Mouse (Mus musculus) left cerebral cortex, adult 2 months (tissue): ENCODE results near the gene Mcm3ap. TPM values are rescaled to one million over a fixed set of nuclear protein-coding genes. Genes with fewer than 3 reads are reported as not detected.

Experiments
- DNase-seq, 2 experiments: peaks; one replicate each; pipeline ENCODE4 v3.0.0; 2021 to 2022; ENCODE audit warnings: low spot score in 2 of 2, mixed read lengths in 1 of 2; ENCODE audit errors: extremely low spot score in 1 of 2
- H3K27ac ChIP-seq: fragments of 200-600 bp; 2 replicates; pipeline ENCODE4 v1.8.1; 2022
- H3K4me3 ChIP-seq: fragments of 200-600 bp; 2 replicates; pipeline ENCODE4 v1.8.1; 2022
- CTCF ChIP-seq: fragments of 200-600 bp; IDR thresholded peaks from 2 replicates; pipeline ENCODE4 v1.8.1; 2022; ENCODE audit warnings: antibody characterized with exemption, mild to moderate bottlenecking, moderate library complexity
- intact Hi-C: fragments of 180-260 bp; cut with DNase I; formaldehyde crosslinking; loops from one replicate; pipeline ENCODE4 v1.15.1; 2025
- total RNA-seq, 2 experiments: library from RNA; stranded (reverse); gene quantifications; 2 replicates each; pipeline ENCODE4 v1.2.3; 2021

Gene Mcm3ap
- total RNA-seq, 2 experiments from 2014 or later = 48.4 to 49.0 TPM

DNA sequence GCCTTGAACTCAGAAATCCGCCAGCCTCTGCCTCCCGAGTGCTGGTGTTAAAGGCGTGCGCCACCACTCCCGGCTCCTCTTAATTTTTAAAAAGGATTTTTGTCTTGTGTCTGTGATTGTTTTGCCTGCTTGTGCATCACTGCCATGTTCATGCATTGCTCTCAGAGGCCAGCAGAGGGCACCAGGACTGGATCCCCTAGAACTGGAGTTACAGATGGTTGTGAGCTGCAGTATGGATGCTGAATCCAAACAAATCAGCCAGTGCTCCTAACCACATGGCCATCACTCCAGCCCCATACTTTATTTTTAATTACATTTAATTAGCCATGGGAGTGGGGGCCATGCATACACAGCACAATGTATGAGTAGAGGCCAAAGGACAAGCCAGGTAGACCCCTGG lies 13.4 kb upstream of the Mcm3ap start:
- intact Hi-C loops = loop anchor here (2.0 kb wide), 1 partner anchor 280 kb away; no protein-coding TSS in a partner anchor
- DNase-seq = peak in 1 of 2 experiments; percentile 43
- no peak overlapping the region for H3K27ac ChIP-seq

GRCm38 (mm10) chr10:76461255-76461654 lies 7.5 kb upstream of the Mcm3ap start:
- no peak overlapping the region for H3K4me3 ChIP-seq
- no peak overlapping the region for H3K27ac ChIP-seq
- intact Hi-C loops = no loop called here
- DNase-seq = no peak
- no peak for TF ChIP-seq CTCF

More for the DNA sequence above, 13.4 kb upstream of the Mcm3ap start:
- no peak overlapping the region for H3K4me3 ChIP-seq
- peak; percentile 70 for TF ChIP-seq CTCF

- intact Hi-C loops = no loop called here
- no peak for TF ChIP-seq CTCF
- Histone ChIP-seq H3K27ac (no peak overlapping the region; the same call in 1 of the 2 replicates), H3K4me3 (no peak overlapping the region)
- peak in 1 of 2 experiments; percentile 22 for DNase-seq
Measured at GRCm38 (mm10) chr10:76462312-76462711, 6.4 kb upstream of the Mcm3ap start.

DNA sequence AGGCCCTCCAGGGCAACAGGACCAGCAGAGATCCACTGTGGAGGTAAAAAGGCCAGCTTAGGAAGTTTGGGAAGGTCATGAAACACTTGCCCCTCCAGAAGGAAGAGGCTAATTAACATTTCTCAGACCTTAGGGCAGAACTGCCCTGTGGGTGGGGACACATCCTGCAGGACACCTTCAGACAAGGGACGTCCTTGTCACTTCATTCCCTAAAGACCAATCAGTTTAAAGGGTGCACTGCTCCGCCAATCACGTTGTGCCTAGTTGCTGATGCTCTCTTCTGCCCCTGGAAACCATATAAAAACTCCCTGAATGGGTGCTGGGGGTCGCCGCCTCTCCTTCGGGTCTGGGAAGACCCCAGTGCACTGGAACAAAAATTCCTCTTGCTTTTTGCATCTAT lies 6.0 kb upstream of the Mcm3ap start:
- intact Hi-C loops = no loop called here
- no peak overlapping the region; the same call in 1 of the 2 replicates for H3K27ac ChIP-seq
- TF ChIP-seq CTCF = no peak
- no peak overlapping the region for H3K4me3 ChIP-seq
- no peak for DNase-seq

DNA sequence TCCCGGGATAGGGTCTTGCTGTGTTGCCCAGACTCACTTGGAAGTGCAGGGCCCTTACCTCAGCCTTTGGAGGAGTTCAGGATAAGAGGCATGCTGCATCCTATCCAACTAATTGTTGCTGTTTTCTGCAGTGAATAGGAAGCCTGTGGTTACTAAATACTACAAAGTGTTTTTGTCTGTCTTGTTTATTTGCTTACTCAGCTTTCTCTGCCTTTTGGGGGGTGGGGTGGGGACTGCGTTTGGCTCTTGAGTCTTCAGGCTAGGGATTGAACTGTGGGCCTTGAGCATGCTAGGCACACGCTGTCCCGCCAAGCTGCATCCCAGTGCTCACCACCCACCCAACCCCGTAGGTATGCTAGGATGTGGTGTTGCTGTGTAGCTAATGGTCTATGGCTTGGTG lies 5.0 kb downstream of the Mcm3ap start:
- TF ChIP-seq CTCF = no peak

DNA sequence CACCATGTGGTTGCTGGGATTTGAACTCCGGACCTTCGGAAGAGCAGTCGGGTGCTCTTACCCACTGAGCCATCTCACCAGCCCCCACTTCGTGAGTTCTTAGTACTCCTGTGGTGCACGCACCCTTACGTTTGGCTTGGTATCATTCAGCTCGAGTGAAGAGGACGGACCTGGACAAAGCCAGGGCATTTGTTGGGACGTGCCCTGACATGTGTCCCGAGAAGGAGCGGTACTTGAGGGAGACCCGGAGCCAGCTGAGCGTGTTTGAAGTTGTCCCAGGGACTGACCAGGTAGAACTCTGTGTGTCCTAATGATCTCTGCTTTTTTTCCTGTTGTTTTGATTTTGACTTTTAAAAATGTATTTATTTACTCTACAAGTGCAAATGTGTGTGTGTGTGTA lies 12.1 kb downstream of the Mcm3ap start:
- no peak for DNase-seq
- intact Hi-C loops = no loop called here
- Histone ChIP-seq H3K4me3 (no peak overlapping the region), H3K27ac (no peak overlapping the region)
- no peak for TF ChIP-seq CTCF

More for the DNA sequence above, 5.0 kb downstream of the Mcm3ap start:
- Histone ChIP-seq H3K4me3 (no peak overlapping the region), H3K27ac (no peak overlapping the region)
- intact Hi-C loops = no loop called here
- DNase-seq = no peak

DNA sequence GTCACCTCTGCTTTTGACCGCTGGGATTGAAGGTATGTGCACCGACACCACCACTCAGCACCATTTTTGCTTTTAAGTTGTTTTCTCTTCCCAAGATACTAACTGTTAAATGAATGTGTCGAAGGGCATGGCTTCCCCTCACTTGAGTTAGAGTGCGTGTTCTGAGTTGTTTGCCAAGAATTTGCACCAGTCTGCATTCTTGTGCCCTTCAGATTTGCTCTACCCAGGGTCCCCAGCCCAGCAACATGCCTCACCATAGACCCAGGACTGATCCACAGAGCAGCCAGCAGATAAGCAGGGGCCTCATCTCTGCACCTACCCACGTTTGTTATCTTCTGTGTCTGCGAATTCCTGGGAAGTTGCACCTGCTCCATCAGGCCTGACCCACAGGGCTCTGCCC lies 12.8 kb downstream of the Mcm3ap start:
- intact Hi-C loops = no loop called here
- Histone ChIP-seq H3K27ac (no peak overlapping the region), H3K4me3 (no peak overlapping the region)
- no peak for DNase-seq
- no peak for TF ChIP-seq CTCF

DNA sequence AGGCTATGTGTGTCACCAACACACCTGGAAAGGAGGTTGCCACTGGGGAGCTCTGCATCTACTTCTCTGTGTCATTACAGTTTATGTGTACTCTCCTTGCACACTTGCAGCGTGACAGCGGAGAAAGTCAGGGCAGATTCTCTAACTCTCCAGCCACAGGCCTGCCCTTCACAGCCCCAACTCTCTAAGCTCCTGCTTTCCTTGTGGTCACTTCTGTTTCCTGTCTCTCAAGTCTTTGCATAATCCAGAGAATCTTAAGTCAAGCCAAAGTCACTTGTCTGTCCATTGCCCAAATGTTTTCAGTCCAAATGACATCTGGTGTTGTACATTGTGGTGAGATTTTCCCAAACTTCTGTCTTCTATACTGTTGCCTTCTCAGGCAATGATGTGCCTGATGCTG lies 17.6 kb downstream of the Mcm3ap start:
- Histone ChIP-seq H3K4me3 (no peak overlapping the region), H3K27ac (no peak overlapping the region)
- intact Hi-C loops = no loop called here
- no peak for DNase-seq
- TF ChIP-seq CTCF = no peak

DNA sequence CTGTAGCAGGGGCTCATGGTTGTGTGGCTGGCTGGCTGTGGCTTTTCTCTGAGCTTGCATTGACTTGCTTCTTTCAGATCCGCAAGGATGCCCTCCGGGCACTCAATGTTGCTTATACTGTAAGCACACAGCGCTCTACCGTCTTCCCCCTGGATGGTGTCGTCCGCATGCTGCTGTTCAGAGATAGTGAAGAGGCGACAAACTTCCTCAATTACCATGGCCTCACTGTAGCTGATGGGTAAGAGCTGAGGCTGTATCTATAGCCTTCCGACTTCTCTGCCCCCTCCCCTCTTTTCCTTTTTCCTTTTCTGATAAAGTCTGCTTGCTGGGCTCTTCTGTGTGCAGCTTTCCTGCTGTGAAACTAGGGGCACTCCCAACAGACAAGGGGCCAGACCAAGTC lies 19.5 kb downstream of the Mcm3ap start:
- intact Hi-C loops = no loop called here
- Histone ChIP-seq H3K4me3 (no peak overlapping the region), H3K27ac (no peak overlapping the region)
- DNase-seq = no peak
- no peak for TF ChIP-seq CTCF

DNA sequence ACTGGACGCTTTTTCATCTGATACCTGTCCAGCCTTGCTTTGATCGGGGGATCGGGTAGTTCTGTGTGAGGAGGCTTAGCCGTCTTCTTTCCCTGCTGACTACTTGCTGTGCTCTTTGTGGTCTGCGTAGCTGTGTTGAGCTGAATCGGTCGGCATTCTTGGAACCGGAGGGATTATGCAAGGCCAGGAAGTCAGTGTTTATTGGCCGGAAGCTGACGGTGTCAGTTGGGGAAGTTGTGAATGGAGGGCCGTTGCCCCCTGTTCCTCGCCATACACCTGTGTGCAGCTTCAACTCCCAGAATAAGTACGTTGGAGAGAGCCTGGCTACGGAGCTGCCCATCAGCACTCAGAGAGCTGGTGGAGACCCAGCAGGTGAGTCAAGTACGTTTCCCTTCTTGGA lies 20.5 kb downstream of the Mcm3ap start:
- DNase-seq = no peak
- intact Hi-C loops = no loop called here
- Histone ChIP-seq H3K27ac (no peak overlapping the region), H3K4me3 (no peak overlapping the region)
- no peak for TF ChIP-seq CTCF

DNA sequence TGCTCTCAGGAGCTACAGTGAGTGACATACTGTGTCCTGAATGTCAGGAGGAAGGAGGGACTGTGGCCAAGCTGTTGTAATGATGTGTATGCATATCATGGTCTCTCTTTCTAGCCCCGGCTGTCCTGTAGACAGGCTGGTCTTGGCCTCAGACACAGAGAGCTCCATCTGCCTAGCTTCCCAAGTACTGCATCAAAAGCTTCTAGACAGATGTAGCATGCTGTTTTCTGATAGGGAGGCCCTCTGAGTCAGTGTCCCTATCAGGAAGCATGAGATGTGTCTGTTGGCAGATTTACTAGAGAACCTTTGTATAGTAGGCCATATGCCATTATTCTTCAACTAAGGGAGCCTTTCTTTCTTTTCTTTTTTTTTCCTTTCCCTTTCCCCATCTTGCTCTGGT lies 24.8 kb downstream of the Mcm3ap start:
- no peak for DNase-seq
- no peak overlapping the region for H3K4me3 ChIP-seq
- H3K27ac ChIP-seq = no peak overlapping the region
- intact Hi-C loops = no loop called here
- TF ChIP-seq CTCF = peak; percentile 22

GRCm38 (mm10) chr10:76495501-76495900 lies 26.8 kb downstream of the Mcm3ap start:
- Histone ChIP-seq H3K27ac (no peak overlapping the region), H3K4me3 (no peak overlapping the region)
- no peak for DNase-seq
- no peak for TF ChIP-seq CTCF
- intact Hi-C loops = no loop called here

- no peak overlapping the region for H3K27ac ChIP-seq
- intact Hi-C loops = no loop called here
- H3K4me3 ChIP-seq = no peak overlapping the region
- no peak for TF ChIP-seq CTCF
- no peak for DNase-seq
Measured at GRCm38 (mm10) chr10:76496366-76496765, 27.6 kb downstream of the Mcm3ap start.
